Mouse (Mus musculus) ovary, postnatal 10 days (tissue): ENCODE measurements around the gene Rps15.

Experiments
- DNase-seq: peaks from one replicate; pipeline ENCODE4 v3.0.0; 2022; ENCODE audit warnings: low spot score

Gene Rps15

GRCm38 (mm10) chr10:80288657-80289056, 3.6 kb upstream of the Rps15 start:
- no peak for DNase-seq

GRCm38 (mm10) chr10:80293325-80293724, 1.1 kb downstream of the Rps15 start:
- no peak for DNase-seq

GRCm38 (mm10) chr10:80294311-80294710, 2.1 kb downstream of the Rps15 start:
- no peak for DNase-seq

GRCm38 (mm10) chr10:80294788-80295303, 2.6 kb downstream of the Rps15 start:
- DNase-seq, result no peak

- peak; percentile 47 for DNase-seq
Measured at GRCm38 (mm10) chr10:80295618-80296425, 3.6 kb downstream of the Rps15 start, which contains the start of gene Apc2. Apc2 (plus strand) TSS chr10:80295977.

- no peak for DNase-seq
Measured at GRCm38 (mm10) chr10:80296824-80297223, 4.6 kb downstream of the Rps15 start.

- no peak for DNase-seq
Measured at GRCm38 (mm10) chr10:80297526-80298133, 5.4 kb downstream of the Rps15 start.

GRCm38 (mm10) chr10:80298571-80299281, 6.5 kb downstream of the Rps15 start:
- no peak for DNase-seq

- DNase-seq, result no peak
Measured at GRCm38 (mm10) chr10:80299301-80299700, 7.0 kb downstream of the Rps15 start.

GRCm38 (mm10) chr10:80299824-80300223, 7.6 kb downstream of the Rps15 start:
- DNase-seq, result no peak

GRCm38 (mm10) chr10:80300672-80301181, 8.5 kb downstream of the Rps15 start:
- no peak for DNase-seq

- DNase-seq, result no peak
Measured at GRCm38 (mm10) chr10:80301256-80302081, 9.2 kb downstream of the Rps15 start.

- DNase-seq, result no peak
Measured at GRCm38 (mm10) chr10:80302082-80302355, 9.8 kb downstream of the Rps15 start.

- DNase-seq, result no peak
Measured at GRCm38 (mm10) chr10:80302471-80302881, 10.2 kb downstream of the Rps15 start.

GRCm38 (mm10) chr10:80304458-80304857, 12.2 kb downstream of the Rps15 start:
- DNase-seq, result no peak

GRCm38 (mm10) chr10:80304862-80305261, 12.6 kb downstream of the Rps15 start:
- no peak for DNase-seq

GRCm38 (mm10) chr10:80311560-80311959, 19.3 kb downstream of the Rps15 start:
- no peak for DNase-seq

GRCm38 (mm10) chr10:80312586-80313504, 20.6 kb downstream of the Rps15 start:
- DNase-seq, result no peak

GRCm38 (mm10) chr10:80313627-80314201, 21.5 kb downstream of the Rps15 start:
- DNase-seq, result no peak

- no peak for DNase-seq
Measured at GRCm38 (mm10) chr10:80314494-80315001, 22.3 kb downstream of the Rps15 start.
